Mouse (Mus musculus): ENCODE data around the gene Sort1.

Gene Sort1

DNA sequence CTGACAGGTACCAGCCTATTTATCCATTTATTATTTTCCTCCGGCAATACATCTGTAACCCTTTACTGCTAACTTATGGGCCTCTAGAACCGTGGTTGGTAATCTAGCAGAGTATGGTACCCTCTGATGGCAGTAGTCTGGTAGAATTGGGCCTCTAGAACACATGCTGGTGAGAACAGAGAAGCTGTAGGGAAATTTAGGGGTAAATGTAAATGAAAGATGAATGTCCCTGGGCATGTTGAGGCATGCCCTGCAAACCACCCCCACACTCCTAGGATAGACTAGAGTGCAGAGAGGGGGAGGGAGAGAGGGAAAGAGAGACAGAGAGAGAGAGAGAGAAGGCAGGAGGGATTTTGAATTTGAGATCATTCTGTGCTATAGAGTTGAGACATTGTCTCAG lies 100.5 kb downstream of the Sort1 start:
- DNase-seq, result no peak

DNA sequence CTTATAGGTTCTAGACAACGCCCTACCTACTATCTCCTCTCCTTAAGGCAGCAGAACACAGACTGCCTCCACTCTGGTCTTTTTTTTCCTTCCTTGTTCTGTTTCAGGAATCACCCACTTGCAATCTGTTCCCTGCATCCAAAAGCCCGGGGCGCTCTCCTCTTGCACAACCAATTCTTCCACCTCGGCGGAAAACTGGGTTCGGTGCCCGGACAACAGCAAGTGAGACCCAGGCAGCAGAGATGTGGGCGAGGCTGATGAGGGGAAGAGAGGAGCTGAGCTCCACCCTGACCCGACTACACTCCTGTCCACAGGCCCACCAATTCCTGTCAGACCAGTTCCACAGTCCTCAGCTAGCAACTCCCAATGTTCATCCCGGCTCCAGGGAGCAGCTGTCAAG lies 102.3 kb downstream of the Sort1 start:
- no peak for DNase-seq

DNA sequence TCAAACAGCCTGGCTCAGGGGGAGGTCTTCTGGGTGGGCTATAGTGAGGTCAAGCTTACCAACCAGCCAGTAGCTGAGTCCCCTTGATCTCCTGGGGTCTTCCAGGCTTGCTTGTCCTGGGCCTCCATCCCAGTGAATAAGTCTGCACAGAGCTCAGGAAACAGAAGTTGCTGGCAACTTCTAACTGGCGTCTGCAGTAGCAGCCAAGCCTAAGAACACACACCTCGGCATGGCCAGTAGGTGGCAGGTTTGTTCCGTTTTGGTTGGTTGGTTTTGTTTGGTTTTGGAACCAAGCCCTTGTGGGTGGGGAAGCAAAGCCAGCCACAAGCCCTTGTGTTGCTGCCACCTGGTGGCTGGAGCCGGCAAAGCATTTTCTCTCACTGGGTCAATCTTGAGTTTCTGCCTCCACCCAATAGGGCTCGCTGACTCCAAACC lies 105.2 kb downstream of the Sort1 start:
- DNase-seq, result peak; percentile 98

DNA sequence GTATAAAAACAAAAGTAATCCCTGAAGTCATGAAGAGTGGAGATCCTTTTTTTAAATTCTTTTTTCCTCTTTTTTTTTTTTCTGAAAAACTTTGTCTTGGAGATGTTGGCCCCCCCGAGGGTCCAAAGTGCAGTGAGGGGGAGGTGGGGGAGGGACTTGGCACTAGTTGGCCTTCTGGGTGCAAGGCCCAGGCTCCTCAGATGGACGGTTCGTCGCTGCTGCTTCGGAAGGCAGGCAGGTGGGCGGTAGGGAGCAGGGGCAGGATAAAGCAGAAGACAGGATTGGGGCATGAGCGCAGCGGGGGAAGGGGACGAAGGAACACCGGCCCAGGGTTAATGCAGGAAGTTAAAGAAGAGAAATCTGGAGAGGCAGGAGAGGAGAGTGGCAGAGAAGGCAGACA lies 108.4 kb downstream of the Sort1 start:
- no peak for DNase-seq

DNA sequence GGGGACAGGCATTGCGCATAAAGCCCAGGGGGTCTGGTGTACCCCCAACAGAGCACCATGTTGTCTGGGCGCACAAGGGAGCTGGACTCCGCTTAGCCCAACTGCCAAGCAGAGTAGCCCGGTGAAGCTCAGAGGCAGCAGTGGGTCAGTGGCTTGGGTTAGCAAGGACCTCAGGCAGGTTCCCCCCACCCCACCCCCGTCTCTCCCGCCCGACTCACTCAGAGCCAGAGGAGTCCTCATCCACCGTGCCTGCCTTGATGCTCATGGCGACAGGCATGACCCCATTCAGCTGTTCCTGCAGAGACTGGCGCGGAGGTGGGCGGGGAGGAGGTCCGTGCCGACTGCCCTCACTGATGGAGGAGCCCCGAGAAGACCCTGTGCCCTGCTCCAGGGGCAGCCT lies 108.9 kb downstream of the Sort1 start:
- DNase-seq, result no peak

DNA sequence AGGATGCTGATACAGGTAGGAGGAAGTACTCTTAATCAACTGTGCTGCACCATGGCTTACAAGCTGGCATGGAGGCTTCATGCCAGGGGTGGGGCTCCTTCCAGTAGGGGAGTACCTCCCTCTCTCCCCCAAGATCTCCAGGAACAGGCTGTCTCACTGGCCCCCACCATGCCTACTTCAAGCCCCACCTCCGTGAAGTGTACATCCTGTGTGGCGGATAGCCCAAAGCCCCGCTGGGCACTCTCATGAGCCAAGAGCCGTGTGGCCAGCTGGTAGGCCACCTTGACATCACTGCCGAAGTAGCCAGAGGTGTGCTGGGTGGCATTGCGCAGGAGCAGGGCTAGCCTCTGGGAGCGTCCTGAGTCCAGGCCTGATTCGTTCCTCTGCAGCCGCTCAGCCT lies 114.4 kb downstream of the Sort1 start:
- DNase-seq, result no peak

DNA sequence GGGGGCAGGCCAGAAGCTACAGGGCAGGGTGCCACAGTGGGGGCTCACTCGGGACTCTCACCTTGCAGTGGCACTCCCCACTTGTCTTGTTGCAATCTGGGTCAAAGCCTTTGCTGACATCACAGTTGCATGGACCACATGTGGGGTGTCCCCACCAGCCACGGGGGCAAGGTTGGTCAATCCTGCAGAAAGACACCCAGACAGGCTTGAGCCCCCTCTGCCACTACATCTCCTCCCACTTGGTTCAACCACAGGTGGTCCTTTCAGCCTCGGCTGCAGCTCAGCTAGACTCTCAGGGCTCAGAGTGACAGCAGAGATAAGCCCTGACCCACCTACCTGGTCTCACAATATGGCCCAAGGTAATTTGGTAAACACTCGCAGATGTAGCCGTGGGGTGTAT lies 116.6 kb downstream of the Sort1 start:
- DNase-seq, result no peak

DNA sequence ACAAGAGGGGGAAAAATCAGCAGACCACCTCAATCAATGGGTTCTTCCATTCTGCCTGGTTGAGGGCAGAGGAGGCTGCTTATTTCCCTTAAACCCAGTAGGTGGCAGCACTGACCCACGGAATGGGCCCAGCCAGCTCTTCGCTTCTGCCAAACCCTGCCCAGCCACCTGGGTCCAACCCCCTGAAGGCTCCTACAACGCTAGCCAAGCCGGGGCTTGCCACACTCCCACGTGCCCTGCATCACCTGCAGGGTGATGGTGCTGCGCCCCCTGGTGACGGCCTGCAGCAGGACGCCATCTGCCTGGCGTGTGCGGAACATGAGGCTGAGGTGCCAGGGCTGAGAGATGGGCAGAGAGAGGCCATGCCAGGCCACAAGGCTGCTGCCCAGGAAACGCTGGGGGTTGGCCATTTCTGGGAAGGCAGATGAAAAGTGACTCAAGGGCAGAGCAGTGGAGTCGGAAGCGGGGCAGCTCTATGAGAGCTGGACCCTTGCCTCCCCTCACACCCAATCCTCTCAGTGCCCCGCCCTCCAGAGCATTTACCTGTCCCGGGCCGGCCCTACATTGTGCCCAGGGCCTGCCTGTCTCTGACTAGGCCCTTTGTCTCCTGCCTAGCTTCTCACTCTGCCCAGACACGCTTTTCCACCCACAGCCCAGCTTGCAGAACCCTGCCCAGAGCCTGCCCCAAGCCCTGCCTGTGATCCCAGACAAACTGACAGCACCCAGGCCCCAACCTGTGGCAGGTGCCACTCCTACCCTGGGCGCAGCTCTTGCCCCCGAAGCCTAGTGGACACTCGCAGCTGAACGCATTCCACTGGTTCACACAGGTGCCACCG lies 118.0 kb downstream of the Sort1 start:
- DNase-seq, result peak; percentile 80

DNA sequence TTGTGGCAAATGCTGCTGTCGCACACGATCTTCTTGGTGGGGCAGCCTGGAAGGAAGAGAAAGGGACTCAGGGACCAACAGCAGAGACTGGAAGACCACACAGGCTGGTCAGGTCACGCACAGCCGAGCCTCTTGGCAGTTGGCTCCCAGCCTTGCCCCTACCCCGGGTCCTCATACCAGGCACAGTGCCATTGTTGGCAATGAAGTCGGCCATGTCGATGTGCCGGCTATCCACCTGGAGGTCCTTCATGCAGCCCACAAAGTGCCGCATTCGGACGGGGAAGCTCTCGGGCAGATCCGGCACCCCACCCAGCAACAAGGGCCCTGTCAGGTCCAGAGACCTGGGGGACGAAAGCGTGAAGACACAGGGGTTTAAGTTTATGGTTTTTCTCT lies 118.6 kb downstream of the Sort1 start:
- DNase-seq, result no peak

DNA sequence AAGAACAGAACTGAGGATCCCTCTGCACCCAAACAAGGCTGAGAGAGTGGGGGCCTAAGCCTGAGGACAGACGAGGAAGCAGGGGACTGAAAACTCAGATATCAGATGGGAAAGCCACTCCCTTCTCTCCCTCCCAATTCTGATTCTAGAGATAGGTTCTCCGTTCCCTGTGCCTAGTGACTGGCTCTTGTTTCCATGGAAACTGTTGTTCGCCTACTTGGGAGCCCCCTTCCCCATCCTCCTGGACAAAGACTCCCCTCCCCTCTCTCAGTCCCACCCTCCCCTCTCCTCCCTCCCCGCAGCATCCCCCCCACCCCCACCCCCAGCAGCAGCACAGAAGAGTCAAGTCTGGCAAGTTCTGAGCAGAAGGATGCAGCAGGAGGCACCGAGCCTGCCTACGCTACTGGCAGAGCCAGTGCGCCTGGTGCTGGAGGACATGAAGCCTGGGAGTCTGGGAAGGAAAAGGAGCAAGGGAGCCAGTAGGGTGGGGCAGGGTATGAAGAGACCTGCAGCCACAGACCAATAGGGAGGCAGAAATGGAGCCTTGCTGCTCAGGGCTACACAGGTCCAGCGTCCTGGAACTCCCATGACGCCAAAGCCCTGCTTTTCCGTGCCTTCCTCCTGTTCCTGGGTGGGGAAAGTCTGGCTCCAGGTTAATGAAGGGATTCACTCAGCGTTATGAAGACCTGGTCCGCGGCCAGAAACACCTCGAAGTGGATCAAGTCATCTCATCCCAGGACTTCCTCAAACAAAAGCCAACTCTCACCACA lies 121.8 kb downstream of the Sort1 start:
- DNase-seq, result no peak

DNA sequence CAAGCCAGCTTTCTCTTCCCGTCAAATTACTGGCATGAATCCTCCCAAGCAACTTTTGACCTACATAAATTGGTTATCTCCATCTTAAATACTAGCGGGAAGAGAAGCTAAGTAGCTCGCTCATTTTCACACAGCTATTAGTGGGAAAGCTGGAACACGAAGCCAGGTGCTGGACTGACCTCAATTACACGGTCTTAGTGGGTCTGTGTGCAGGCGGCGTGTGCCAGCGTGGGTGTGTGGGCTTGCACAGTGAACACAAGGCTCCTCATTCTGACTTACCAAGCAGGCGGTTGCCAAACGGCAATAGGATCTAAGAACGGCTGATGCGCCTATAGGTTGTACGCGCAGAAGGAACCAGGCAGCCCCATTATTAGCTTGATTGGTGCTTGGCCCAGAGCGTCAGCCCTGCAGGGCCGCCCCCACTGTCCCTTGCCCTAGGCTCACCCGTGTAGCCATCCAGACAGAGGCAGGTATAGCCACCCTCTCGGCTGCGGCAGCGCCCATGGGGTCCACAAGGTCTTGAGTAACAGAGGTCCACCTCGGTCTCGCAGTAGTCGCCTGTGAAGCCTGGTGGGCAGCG lies 122.5 kb downstream of the Sort1 start:
- DNase-seq, result no peak

DNA sequence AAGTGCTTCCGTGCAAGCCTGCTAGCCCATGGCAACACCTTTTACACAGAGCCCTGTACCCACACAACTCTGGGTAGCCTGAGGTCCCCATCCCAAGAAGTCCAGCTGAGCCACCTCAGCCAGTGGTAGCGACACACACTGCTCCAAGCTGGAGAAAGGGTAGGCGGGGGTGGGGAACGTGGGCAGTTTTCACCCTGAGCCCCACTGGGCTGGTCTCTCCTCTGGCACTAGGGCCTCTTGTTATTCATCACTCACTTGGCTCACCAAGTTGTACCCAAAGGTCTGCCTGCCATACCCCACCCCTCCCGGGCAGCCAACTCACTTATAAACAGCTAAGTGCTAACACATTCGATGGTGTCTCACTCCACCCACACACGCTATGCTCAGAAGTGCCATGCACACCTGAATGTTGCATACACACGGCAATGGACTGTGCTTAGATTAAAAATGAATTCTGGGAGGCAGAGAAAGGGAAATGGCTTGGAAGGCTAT lies 124.7 kb downstream of the Sort1 start:
- DNase-seq, result no peak

DNA sequence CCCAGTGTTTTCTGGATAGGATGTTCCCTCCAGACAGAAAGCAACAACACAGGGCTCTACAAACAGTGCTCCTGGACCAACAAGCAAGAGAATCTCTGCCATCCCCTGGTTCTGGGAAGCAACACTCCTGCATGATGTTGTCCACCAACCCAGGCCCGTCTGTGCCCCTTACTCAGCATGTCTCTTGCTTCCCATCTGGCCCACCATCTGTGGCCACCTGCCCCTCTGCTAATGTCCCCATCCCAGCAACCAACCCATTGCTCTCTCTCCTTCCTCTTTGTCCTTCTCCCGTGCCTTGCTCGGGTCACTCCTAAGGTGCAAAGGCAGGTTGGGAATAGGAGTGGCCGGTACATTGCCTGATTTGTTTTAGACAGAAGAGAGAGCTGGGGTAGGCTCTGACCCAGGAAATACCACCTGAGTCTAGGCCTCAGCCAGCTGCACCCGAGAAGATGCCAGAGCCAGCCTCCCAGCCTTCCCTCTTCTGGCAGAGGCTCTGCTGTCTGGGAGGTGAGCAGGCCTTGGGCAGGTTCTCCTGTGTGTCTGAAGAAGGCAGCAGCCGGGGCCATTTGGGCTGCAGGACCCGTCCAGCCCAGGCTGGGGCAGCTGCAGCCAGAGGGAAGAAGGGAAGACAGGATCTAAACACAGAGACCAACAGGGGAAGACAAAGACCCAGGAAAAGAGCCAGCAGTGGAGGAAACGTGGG lies 125.9 kb downstream of the Sort1 start:
- DNase-seq, result no peak

DNA sequence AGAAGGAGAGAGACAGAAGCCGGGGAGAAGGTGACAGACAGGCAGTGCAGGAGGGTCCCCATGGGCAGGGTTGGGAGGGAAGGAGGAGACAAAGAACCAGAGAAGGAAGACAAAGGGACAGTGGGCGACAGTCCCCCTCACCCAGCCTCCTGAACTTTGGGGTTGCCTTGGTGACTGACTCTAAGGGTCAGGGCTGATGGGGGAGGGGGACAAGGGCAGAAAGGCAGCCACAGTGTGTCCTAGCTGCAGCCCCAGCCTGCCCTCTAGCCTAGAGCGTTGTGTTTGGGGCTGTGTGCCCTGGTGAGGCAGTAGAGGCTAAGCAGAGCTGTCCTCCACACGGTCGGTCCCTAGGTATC lies 126.5 kb downstream of the Sort1 start:
- DNase-seq, result no peak

Data from right cerebral cortex, postnatal 4 days (tissue).